Mouse (Mus musculus) CH12.LX (cell line): ENCODE measurements around the gene Fosl1. TPM values are rescaled to one million over a fixed set of nuclear protein-coding genes. Genes with fewer than 3 reads are reported as not detected.

Source experiments
- DNase-seq: peaks from one replicate; pipeline ENCODE4 v3.0.0-alpha.2; 2013; ENCODE audit errors: extremely low read depth
- H3K27ac ChIP-seq: 2 replicates; pipeline ENCODE4 v1.5.1; 2012; ENCODE audit warnings: low read depth, mild to moderate bottlenecking, control low read depth, moderate library complexity; ENCODE audit not compliant: insufficient read depth
- H3K27me3 ChIP-seq: replicated peaks from 2 replicates; pipeline ENCODE3; 2012; ENCODE audit warnings: inconsistent platforms
- H3K36me3 ChIP-seq, 2 experiments: replicated peaks in 1 of 2; 2 replicates each; pipeline versions ENCODE3 to v1.6.1; 2012; ENCODE audit warnings: inconsistent platforms in 1 of 2, low read length in 1 of 2, mild to moderate bottlenecking in 1 of 2, mixed read lengths in 1 of 2, moderate library complexity in 1 of 2; ENCODE audit not compliant: control insufficient read depth in 1 of 2, insufficient read depth in 1 of 2
- H3K4me1 ChIP-seq, 2 experiments: 2 replicates each; pipeline ENCODE4 v1.6.1; 2012; ENCODE audit warnings: inconsistent platforms in 1 of 2, moderate library complexity in 1 of 2; ENCODE audit not compliant: insufficient read depth in 2 of 2, control insufficient read depth in 1 of 2
- H3K4me2 ChIP-seq: 2 replicates; pipeline ENCODE4 v1.6.1; 2012; ENCODE audit warnings: low read depth, mild to moderate bottlenecking, control low read depth; ENCODE audit not compliant: poor library complexity, insufficient read depth, severe bottlenecking
- H3K4me3 ChIP-seq, 3 experiments: fragments of 150-350 bp in 1 of 3; sonication (generic) in 1 of 3; replicated peaks in 1 of 3; 2 replicates each; pipeline versions ENCODE3 to v1.5.1; 2011 to 2012; ENCODE audit warnings: low read depth in 2 of 3, low read length in 2 of 3, mild to moderate bottlenecking in 2 of 3, moderate library complexity in 2 of 3, control low read depth in 1 of 3, improper control_type of control experiment in 1 of 3, inconsistent platforms in 1 of 3, mixed read lengths in 1 of 3; ENCODE audit not compliant: poor library complexity in 1 of 3
- H3K79me2 ChIP-seq: replicated peaks from 2 replicates; pipeline ENCODE4 v1.6.1; 2012; ENCODE audit warnings: mild to moderate bottlenecking, moderate library complexity; ENCODE audit not compliant: control insufficient read depth, poor library complexity, insufficient read depth, severe bottlenecking; ENCODE audit errors: extremely low read depth
- H3K9ac ChIP-seq: 2 replicates; pipeline ENCODE4 v1.6.1; 2012; ENCODE audit warnings: low read depth, mild to moderate bottlenecking, control low read depth, moderate library complexity; ENCODE audit not compliant: insufficient read depth
- H3K9me3 ChIP-seq: replicated peaks from 2 replicates; pipeline ENCODE3; 2012; ENCODE audit warnings: low read length, inconsistent platforms, mixed read lengths
- CHD1 ChIP-seq: IDR thresholded peaks from 2 replicates; pipeline ENCODE4 v1.6.1; 2012; ENCODE audit warnings: low read depth, low read length, improper control_type of control experiment, inconsistent platforms
- CHD2 ChIP-seq: IDR thresholded peaks from 2 replicates; pipeline ENCODE4 v1.6.1; 2011; ENCODE audit warnings: low read length, improper control_type of control experiment
- CTCF ChIP-seq, 2 experiments: IDR thresholded peaks in 1 of 2; conservative IDR thresholded peaks in 1 of 2; 2 replicates each; pipeline ENCODE4 v1.5.1; 2011 to 2012; ENCODE audit warnings: low read depth in 2 of 2, low read length in 2 of 2, improper control_type of control experiment in 1 of 2, inconsistent platforms in 1 of 2, mild to moderate bottlenecking in 1 of 2, moderate library complexity in 1 of 2
- E2F4 ChIP-seq: IDR thresholded peaks from 2 replicates; pipeline ENCODE4 v1.6.1; 2011; ENCODE audit warnings: low read depth, low read length, improper control_type of control experiment; ENCODE audit not compliant: insufficient replicate concordance
- ELF1 ChIP-seq: IDR thresholded peaks from 2 replicates; pipeline ENCODE4 v1.6.1; 2014; ENCODE audit warnings: low read depth, mild to moderate bottlenecking, inconsistent platforms, low read length, improper control_type of control experiment
- ETS1 ChIP-seq: conservative IDR thresholded peaks from 2 replicates; pipeline ENCODE4 v1.6.1; 2012; ENCODE audit warnings: low read depth, mild to moderate bottlenecking, inconsistent platforms, low read length, improper control_type of control experiment, moderate library complexity
- GABPA ChIP-seq: IDR thresholded peaks from 2 replicates; pipeline ENCODE4 v1.6.1; 2012; ENCODE audit warnings: low read depth, low read length, improper control_type of control experiment, inconsistent platforms; ENCODE audit not compliant: insufficient replicate concordance
- IRF4 ChIP-seq: IDR thresholded peaks from 2 replicates; pipeline ENCODE4 v1.6.1; 2014; ENCODE audit warnings: low read depth, mild to moderate bottlenecking, inconsistent platforms, low read length, improper control_type of control experiment
- KAT2A ChIP-seq: IDR thresholded peaks from 2 replicates; pipeline ENCODE4 v1.6.1; 2012; ENCODE audit warnings: low read length, improper control_type of control experiment, inconsistent platforms; ENCODE audit not compliant: insufficient replicate concordance
- MAFK ChIP-seq: IDR thresholded peaks from 2 replicates; pipeline ENCODE4 v1.6.1; 2011; ENCODE audit warnings: low read length, improper control_type of control experiment; ENCODE audit not compliant: insufficient replicate concordance
- MAX ChIP-seq: IDR thresholded peaks from 2 replicates; pipeline ENCODE4 v1.6.1; 2011; ENCODE audit warnings: low read length, improper control_type of control experiment
- MAZ ChIP-seq: IDR thresholded peaks from 2 replicates; pipeline ENCODE4 v1.6.1; 2012; ENCODE audit warnings: low read depth, mild to moderate bottlenecking, inconsistent platforms, low read length, improper control_type of control experiment, moderate library complexity
- MEF2A ChIP-seq: IDR thresholded peaks from 2 replicates; pipeline ENCODE4 v1.6.1; 2014; ENCODE audit warnings: low read depth, mild to moderate bottlenecking, inconsistent platforms, low read length, improper control_type of control experiment, borderline replicate concordance
- MXI1 ChIP-seq: IDR thresholded peaks from 2 replicates; pipeline ENCODE4 v1.6.1; 2011; ENCODE audit warnings: mild to moderate bottlenecking, low read depth, low read length, improper control_type of control experiment
- MYC ChIP-seq: IDR thresholded peaks from 2 replicates; pipeline ENCODE4 v1.6.1; 2011; ENCODE audit warnings: low read depth, mild to moderate bottlenecking, improper control_type of control experiment, low read length
- NELFE ChIP-seq: IDR thresholded peaks from 2 replicates; pipeline ENCODE4 v1.6.1; 2011; ENCODE audit warnings: low read depth, low read length, improper control_type of control experiment
- NRF1 ChIP-seq: IDR thresholded peaks from 2 replicates; pipeline ENCODE4 v1.6.1; 2014; ENCODE audit warnings: low read depth, mild to moderate bottlenecking, inconsistent platforms, low read length, improper control_type of control experiment, moderate library complexity
- PAX5 ChIP-seq: IDR thresholded peaks from 2 replicates; pipeline ENCODE4 v1.6.1; 2012; ENCODE audit warnings: low read length, inconsistent platforms, mixed read lengths
- RAD21 ChIP-seq: IDR thresholded peaks from 2 replicates; pipeline ENCODE4 v1.6.1; 2011; ENCODE audit warnings: low read depth, mild to moderate bottlenecking, low read length, improper control_type of control experiment, moderate library complexity
- RCOR1 ChIP-seq: conservative IDR thresholded peaks from 2 replicates; pipeline ENCODE4 v1.6.1; 2012; ENCODE audit warnings: low read depth, mild to moderate bottlenecking, inconsistent platforms, low read length, improper control_type of control experiment
- SIN3A ChIP-seq: IDR thresholded peaks from 2 replicates; pipeline ENCODE4 v1.6.1; 2012; ENCODE audit warnings: low read length, improper control_type of control experiment, inconsistent platforms
- TBP ChIP-seq: conservative IDR thresholded peaks from 2 replicates; pipeline ENCODE4 v1.6.1; 2011; ENCODE audit warnings: low read depth, low read length, improper control_type of control experiment
- TCF12 ChIP-seq: IDR thresholded peaks from 2 replicates; pipeline ENCODE4 v1.6.1; 2014; ENCODE audit warnings: low read depth, mild to moderate bottlenecking, inconsistent platforms, low read length, improper control_type of control experiment
- UBTF ChIP-seq: IDR thresholded peaks from 2 replicates; pipeline ENCODE4 v1.6.1; 2012; ENCODE audit warnings: low read depth, mild to moderate bottlenecking, inconsistent platforms, low read length, improper control_type of control experiment, moderate library complexity
- USF1 ChIP-seq: IDR thresholded peaks from 2 replicates; pipeline ENCODE4 v1.6.1; 2014; ENCODE audit warnings: low read depth, mild to moderate bottlenecking, inconsistent platforms, low read length, improper control_type of control experiment
- ZMIZ1 ChIP-seq: IDR thresholded peaks from 2 replicates; pipeline ENCODE4 v1.6.1; 2012; ENCODE audit warnings: low read depth, mild to moderate bottlenecking, inconsistent platforms, low read length, improper control_type of control experiment
- dilution Hi-C: fragments of 300-500 bp; cut with MboI; formaldehyde crosslinking; loops from 2 replicates; pipeline ENCODE4 v1.14.3; 2020; ENCODE audit warnings: low sequenced_read_pairs; ENCODE audit not compliant: extremely low pct_unique_long_range_greater_than_20kb, extremely low pct_ligation_motif_present
- in situ Hi-C: fragments of 300-500 bp; cut with MboI; formaldehyde crosslinking; loops from 3 replicates; pipeline ENCODE4 v1.14.3; 2019; ENCODE audit warnings: low sequenced_read_pairs, low pct_ligation_motif_present, low pct_unique_long_range_greater_than_20kb, mixed read lengths
- polyA plus RNA-seq: library from polyadenylated mRNA; unstranded; fragments of >175 nt; gene quantifications from 2 replicates; pipeline ENCODE4 v1.2.1, GENCODE M21; 2012; ENCODE audit warnings: low read depth; ENCODE audit not compliant: insufficient read length
- total RNA-seq, 2 experiments: library from RNA; depleted of rRNA; stranded (reverse); fragments of 300-350 nt in 1 of 2; fragments of >200 nt in 1 of 2; gene quantifications; 2 replicates each; pipeline ENCODE4 v1.2.3; 2012 to 2014

Gene Fosl1
- total and polyA plus RNA-seq, 3 experiments: not detected

DNA sequence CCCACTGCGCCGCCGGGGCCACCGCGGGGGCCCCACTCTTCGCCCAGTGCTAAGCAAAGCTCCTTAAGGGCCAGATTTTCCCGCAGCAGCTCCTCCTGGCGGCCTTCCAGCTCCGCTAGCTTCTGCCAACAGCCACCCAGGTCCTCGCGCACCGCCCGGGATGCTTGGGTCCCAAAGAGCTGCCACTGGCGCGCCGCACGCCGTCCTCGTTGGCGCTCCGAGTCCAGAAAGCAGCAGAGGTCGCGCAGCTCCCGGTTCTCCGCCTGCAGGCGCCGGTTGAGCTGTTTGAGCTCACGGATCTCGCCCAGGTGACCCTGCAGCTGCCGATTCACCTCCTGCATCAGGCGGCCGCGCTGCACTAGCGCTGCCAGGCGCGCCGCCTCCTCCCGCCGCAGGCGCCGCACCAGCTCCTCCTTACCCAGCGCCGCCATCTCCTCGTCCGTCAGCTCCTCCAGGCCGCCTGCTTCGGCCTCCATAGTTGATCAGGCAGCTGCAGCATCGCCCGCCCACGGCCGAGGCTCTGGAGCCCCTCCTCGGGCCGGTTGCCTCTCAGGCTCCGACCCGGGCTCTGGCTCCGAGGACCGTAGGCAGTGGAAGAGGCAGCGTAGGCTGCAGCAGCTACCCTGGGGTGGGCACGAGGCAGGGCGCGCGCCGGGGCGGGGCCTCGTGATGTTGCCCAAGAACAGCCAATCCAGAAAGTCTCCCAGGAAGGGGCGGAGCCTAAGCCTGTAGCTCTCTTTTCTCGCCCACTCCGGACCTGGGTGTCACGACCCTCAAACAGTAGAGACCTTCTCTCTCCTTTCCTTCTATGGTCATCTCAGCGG is 9.8 kb downstream of the Fosl1 start (continued):
- TF ChIP-seq MAX (peak; percentile 85), NELFE (peak; percentile 94), MAZ (0 out of 2 replicates have a peak, but pooled peaks have one; percentile 49), TBP (peak; percentile 66), E2F4 (no peak), RAD21 (no peak), MAFK (no peak), UBTF (peak; percentile 91; the same call in 1 of the 2 replicates), GABPA (no peak), ZMIZ1 (peak; percentile 73), CHD2 (no peak), PAX5 (no peak), NRF1 (peak; percentile 23; the same call in 1 of the 2 replicates)

DNA sequence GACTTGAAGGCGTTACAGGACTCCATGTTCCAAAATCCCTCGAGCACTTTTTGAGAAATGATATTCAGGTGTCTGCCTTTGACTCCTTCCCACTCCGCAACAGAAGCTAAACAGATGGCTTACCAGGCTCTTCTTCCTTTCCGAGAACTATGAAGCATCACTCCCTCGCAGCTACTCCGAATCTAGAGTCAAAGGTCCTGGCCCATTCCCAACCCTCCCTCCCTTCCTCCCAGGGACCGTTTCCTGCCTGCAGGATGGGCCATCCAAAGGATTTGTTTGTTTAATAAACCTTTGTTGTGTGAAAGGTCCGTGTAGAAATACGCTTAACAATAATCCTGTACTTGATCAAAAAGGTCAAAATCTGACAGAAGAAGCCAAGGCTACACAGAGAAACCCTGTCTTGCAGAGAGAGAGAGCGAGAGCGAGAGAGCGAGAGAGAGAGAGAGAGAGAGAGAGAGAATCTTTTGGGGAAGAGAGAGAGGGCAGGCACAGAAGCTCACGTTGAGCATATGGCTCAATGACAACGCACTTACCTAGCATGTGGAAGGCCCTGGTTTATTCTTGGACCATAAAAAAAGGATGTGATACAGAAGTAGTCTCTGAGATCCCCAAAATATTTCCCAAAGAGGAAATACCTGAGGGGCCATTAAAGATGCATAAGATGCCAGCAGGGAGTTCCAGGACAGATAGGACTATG is 10.5 kb downstream of the Fosl1 start, which contains the start of gene Ccdc85b:
Ccdc85b (minus strand) TSS at position 149 of the 697 bp plus-strand sequence.
- Histone ChIP-seq H3K9ac (peak within 1 kb of the TSS; percentile 85), H3K27me3 (peaks cover 7% of the 10 kb centered on the region), H3K9me3 (no peaks in the 10 kb centered on the region), H3K4me1 (peaks cover 9 to 35% of the 10 kb centered on the region in 2 experiments; a peak in 3 of 4 replicates), H3K27ac (peak within 1 kb of the TSS; percentile 52), H3K79me2 (peaks cover 12% of the 10 kb centered on the region), H3K4me3 (peak within 1 kb of the TSS; percentile 56 to 91 (median 77)), H3K4me2 (peak within 1 kb of the TSS; percentile 96), H3K36me3 (peaks cover 8 to 33% of the 10 kb centered on the region in 2 experiments)
- DNase-seq: no peak
- TF ChIP-seq RCOR1 (no peak), MEF2A (no peak), TCF12 (no peak)
- in situ Hi-C loops: loop anchor here (5.0 kb wide), 1 partner anchor 34 kb away; the partner anchor contains the start of gene Cfl1
- dilution Hi-C loops: no loop called here

DNA sequence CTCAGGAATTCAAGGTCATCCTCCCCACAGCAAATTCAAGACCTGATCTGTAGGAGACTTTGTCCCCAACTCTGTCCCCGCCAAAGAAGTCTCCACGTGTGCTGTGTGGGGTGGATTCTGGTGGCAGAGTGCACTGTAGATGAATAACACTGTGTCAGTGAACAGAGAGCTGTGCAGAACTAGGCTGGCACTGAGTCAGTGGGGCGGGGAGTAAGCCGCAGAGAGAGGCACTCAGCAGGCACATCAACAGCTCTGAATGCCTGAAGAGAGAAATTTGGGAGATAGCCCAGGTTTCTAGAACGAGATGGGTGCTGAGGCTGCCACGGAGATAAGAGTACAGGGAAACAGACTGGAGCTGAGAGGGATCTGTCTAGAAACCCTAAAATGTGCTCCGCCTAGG is 11.7 kb downstream of the Fosl1 start:
- DNase-seq: no peak
- dilution Hi-C loops (no loop called here), in situ Hi-C loops (loop anchor here (5.0 kb wide), 1 partner anchor 33 kb away; the partner anchor contains the start of gene Cfl1)
- H3K27ac ChIP-seq: no peak overlapping the region
- peaks cover 7% of the 10 kb centered on the region for H3K27me3 ChIP-seq
- TF ChIP-seq UBTF: no peak
- TF ChIP-seq TCF12: no peak
- no peak for TF ChIP-seq CHD1
- TF ChIP-seq SIN3A: no peak
- no peak for TF ChIP-seq ETS1
- no peak for TF ChIP-seq MYC
- TF ChIP-seq PAX5: no peak
- TF ChIP-seq ELF1: no peak
- TF ChIP-seq NELFE: no peak
- TF ChIP-seq E2F4: no peak
- TF ChIP-seq CTCF (conservative IDR thresholded peaks at IDR 0.05 in 1 of 2, IDR thresholded peaks at IDR 0.05 in 1 of 2; ENCODE audit: low read depth in 2 of 2, low read length in 2 of 2): no peak
- TF ChIP-seq MXI1: no peak
- no peak for TF ChIP-seq IRF4
- TF ChIP-seq KAT2A: no peak
- TF ChIP-seq USF1: no peak
- no peak for TF ChIP-seq RCOR1
- H3K4me3 ChIP-seq: no peak overlapping the region
- H3K9ac ChIP-seq: no peak overlapping the region
- H3K79me2 ChIP-seq: peaks cover 12% of the 10 kb centered on the region
- peaks cover 9 to 35% of the 10 kb centered on the region in 2 experiments; a peak in 3 of 4 replicates for H3K4me1 ChIP-seq
- no peaks in the 10 kb centered on the region for H3K9me3 ChIP-seq
- H3K4me2 ChIP-seq: no peak overlapping the region
- peaks cover 19 to 42% of the 10 kb centered on the region in 2 experiments for H3K36me3 ChIP-seq
